Mouse (Mus musculus): ENCODE results near the gene Ovol1.

Ovol1 gene

DNA sequence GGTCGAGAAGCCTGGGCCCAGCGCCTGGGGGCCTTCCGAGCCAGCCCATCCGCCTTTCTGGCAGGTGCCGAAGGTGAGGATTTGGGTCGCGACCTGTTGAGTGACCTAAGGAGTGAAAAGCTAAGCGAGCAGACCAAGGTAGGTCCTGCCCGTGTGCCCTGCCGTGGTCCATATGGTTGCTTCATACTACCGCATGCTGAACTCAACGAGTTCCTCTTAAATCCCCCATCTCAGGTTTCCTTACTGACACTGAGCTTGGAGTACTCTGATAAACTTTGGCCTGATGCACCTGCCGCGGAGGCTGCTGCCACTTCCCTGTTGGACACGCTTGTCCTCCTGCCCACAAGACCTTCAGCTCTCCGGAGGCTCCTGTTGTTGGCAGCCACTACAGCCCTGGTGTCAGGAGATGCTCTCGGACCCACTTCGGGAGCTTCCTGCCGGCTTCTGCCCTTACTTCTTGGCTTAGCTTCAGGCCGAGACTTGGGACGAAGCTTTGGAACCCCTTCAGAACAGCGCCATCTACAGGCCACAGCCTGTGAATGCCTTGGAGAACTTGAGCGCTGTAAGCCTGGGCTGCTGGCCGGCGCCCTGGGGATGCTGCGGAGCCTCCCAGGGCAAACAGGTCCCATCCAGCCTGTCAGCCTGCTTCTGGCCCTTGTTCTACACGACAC lies 8.2 kb upstream of the Ovol1 start:
- peak; percentile 91 for DNase-seq (ENCODE audit: low read depth, low spot score)

DNA sequence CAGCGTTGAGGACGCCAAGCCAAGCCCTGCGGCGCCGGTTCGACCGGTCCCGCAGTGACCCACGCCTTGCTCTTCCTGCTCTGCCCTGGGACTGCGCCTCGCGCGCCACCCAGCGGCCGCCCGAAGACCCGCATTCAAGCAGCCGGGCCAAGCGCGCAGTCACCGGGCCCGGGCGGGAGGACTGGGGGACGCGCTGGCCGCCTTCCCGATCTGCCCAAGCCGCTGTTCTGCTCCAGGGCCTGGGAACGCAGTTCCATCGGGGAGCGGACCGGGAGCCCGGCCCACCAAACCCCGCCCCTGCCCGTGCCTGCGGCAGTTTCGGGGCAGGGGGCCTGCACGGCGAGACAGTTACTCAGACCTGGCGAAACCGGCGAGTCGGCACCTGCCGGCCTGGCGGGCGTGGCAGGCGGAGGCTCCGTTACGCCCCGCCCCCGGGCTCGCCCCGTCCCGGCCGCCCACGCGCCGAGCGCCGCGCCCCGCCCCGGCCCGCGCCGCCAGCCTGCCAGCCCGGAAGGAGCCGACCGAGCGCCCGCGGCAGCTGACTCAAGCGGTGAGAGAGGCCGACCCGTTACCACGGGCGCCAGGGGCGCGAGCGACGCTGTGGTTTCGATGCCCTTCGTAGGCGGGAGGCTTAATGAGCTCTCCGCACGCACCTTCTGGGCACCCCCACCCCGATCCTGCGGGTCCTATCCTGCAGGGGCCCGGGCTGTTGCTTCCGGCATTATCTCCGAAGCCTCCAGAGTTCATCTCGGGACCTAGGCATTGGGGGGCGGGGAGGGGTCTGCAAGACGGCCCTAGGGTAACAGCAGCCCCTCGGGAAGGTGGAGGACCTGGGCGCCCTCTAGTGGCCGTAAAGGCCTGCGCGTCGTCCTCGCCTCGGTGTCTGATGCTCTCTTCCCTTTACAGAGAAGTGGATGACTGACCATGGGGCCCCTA lies 7.4 kb upstream of the Ovol1 start, which contains the start of gene Ap5b1:
Gene Ap5b1 (plus strand): TSS at position 492 of the 936 bp plus-strand sequence.
- DNase-seq (ENCODE audit: low read depth, low spot score), result peak; percentile 96

DNA sequence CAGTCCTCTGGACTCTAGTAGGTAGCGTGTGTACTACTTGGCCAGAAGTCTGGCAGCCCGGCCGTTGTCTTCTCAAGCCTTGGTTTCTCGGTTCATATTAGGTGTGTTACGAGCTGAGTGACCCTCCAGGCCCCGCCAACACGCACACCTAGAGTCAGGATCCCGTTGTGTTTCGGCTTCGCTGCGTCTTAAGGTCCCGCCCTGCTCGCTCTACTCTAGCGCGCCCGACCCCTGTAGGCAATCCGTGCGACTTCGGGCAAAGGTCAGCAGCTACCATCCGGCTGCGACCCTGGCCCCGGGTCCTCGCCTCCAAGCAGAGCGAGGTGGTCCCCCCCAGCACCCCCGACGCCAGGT lies 6.7 kb upstream of the Ovol1 start:
- no peak for DNase-seq (ENCODE audit: low read depth, low spot score)

DNA sequence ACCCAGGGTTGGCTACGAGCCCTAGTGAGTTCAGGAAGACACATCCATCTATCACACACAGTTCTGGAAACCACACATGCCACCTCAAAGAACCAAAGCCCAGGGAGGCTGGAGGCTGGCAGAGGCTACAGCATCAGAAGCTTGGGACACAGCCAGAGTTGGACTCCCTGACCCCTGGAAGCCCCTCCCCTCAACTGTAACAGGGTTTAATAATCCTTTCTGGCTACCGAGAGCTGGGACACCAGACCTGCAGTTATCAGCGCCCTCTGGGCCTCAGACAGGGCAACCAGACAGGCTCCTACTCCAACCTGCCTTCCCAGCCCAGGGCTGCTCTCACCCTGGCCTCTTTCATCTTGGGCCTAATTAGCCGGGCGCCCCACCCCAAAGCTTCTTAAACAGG lies 5.9 kb upstream of the Ovol1 start:
- peak; percentile 22 for DNase-seq (ENCODE audit: low read depth, low spot score)

DNA sequence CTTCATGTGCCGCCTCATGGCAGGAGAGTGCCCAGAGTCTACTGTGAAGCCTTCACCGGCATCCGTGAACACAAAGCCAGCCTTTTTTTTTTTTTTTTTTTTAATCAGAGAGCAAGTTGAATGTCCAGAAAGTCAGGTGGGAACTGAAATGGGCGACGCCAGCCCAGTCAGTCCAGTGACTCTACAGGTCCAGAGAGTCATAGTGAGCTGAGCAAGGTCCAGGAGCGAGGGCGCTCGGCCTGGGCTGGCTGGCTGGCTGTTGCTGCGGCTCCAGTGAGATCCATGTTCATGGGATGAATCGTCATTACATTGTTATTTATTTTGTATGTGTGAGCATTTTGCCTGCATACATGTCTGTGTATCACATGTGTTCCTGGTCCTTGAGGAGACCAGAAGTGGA lies 2.3 kb upstream of the Ovol1 start:
- DNase-seq (ENCODE audit: low read depth, low spot score), result no peak

- DNase-seq (ENCODE audit: low read depth, low spot score), result no peak
These were observed 1.4 kb upstream of the Ovol1 start for GRCm38 (mm10) chr19:5561886-5562285.

DNA sequence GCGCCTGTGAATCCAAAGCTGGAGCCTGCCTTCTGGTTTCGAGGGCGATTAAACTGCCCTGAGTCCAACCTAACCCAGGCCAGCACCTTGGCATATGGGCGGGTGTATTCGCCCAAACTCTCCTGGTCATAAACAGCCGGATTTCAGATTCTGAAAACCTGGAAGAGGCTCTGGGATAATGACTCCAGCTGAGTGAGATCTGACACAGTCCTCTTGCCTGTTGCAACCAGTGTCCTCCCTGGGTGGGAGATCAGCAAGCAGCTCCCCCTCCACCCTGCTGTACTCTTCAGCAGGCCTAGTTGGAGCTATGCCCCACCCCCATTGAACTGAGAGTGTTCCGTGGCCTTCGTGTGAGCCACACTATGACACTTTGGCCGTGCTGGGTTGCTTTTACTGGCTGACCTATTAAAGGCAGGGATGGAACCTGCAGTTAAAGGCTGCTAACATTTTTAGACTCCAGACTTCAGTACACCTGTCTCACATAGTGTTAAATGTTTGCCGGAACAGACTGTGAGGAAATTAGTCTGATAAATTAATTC lies 875 bp upstream of the Ovol1 start:
- DNase-seq (ENCODE audit: low read depth, low spot score), result no peak

DNA sequence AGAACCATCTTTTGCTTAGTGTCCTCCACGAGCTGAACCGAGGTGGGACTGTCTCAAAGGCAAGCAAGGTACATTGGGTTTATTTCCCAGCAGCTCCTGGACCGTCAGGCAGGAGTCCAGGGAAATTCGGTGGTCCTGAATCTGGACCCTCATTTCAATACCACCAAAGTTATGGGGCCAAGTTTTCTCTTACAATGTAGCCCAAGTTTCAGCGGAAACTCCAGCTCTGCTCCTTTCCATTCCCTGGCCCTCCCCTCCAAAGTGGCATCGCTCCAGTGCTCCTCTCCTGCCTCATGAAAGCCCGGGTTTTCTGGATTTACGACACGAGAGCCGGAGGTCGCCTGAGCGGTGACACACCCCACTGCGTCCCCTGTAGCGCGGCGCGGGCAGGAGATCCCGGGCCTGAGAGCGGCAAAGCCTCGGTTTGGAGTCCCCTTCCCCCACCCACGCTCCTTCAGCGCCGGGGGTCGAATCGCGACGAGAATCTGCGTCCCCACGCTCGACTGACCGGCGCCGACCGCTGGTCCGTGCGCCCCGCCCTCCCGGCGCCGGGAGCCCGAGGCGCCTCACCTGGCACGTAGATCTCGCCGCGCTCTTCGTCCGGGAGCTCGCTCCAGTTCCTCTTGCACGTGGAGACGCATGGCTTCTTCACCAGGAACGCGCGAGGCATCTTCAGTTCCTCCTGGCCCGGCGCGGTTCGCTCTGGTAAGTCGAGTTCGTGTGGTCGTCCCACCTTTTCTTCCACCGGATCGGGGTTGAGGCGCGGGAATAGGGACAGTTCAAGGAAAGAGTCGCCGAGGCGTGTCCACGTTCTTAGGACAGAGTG lies 602 bp downstream of the Ovol1 start:
- no peak for DNase-seq (ENCODE audit: low read depth, low spot score)

DNA sequence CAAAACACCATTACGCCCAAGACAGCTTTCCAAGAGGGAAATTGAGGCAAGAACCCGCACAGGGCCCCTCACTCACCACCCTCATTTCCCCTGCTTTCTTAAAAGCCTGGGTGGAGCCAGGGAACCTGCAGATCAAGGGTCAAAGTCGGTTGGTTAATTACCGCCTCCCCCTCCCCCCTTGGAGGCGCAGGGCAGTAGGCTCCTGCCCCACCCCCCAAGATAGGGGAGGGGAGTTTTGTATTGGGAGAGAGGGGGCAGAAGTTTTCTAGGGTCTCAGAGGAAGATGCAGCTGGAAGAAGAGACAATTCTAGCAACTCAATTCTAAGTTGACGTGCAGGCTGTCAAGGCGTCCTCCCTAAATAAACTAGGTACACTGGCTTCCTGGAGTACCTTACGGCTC lies 1.2 kb downstream of the Ovol1 start:
- no peak for DNase-seq (ENCODE audit: low read depth, low spot score)

GRCm38 (mm10) chr19:5558770-5559169 lies 1.7 kb downstream of the Ovol1 start:
- DNase-seq (ENCODE audit: low read depth, low spot score), result no peak

DNA sequence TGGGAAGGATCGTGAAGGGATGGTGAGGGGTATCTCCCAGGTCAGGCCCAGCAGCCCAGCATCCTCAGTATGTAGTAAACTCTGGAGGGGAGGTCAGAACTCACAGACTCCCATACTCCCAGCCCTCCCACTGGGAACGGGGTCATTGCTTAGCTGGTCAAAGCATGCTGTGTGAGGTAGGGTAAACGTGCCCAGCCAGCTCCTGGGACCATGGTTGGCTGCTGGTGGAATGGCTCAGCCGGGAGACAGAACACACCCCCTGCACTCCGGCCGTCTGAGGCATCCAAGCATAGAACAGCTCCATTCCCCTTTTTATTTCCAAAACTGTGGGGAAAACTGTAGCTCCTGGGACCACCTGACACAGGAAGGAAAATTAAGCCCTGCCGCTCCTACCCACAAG lies 2.3 kb downstream of the Ovol1 start:
- DNase-seq (ENCODE audit: low read depth, low spot score), result no peak

DNA sequence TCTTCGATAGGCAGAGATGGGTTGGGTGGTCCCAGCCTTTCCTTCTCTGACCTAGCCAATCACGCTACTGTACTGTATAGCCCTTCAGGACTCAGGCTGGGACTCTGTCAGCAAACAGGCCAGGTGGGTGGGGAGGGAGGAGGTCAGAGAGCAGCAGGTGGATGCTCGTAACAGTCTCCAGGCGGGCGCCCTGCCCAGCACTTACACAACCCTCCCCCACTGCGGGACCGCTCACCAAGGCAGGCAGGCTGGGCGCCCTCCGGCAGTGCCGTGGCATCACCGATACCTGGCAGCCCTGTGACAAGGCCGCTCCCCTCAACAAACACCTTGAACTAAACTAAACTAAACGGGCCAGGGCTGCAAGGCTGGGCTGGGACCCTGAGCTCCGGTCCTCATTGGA lies 6.2 kb downstream of the Ovol1 start:
- no peak for DNase-seq (ENCODE audit: low read depth, low spot score)

DNA sequence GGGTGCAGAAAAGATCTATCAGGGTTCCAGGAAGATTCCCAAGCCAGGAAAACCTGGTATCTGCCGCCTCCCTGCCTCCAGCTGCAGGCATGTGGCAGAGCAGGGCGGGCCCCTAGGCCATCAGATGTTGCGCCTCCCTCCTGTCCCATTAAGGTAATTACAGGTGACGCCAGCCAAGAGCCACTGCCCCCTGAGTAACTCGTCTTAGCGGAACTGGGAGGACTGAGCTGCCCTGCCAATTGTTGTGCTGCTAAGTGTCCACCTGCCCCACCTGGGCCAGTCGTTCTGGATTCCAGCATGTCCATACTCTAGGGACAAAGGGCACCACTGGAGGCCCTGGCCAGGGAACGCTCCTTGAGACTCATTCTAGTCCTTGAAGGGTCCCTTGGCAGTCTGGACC lies 6.6 kb downstream of the Ovol1 start:
- no peak for DNase-seq (ENCODE audit: low read depth, low spot score)

GRCm38 (mm10) chr19:5547471-5548056 lies 12.9 kb downstream of the Ovol1 start:
- DNase-seq (ENCODE audit: low read depth, low spot score), result peak; percentile 19

- DNase-seq (ENCODE audit: low read depth, low spot score), result no peak
These were observed 16.4 kb downstream of the Ovol1 start for GRCm38 (mm10) chr19:5544031-5544430.

DNA sequence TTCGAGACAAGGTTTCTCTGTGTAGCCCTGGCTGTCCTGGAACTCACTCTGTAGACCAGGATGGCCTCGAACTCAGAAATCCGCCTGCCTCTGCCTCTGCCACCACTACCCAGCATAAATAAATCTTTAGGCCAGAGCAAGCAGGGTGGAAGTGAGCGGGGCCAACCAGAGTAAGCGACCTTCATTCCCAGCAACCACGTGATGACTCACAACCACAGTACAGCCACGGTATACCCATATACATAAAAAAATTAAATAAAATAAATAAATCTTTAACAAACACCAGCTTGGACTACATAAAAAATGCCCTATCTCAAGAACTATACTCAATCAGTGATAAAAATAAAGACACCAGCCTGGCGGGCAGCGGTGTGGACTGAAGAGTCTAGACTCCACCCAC lies 17.1 kb downstream of the Ovol1 start:
- DNase-seq (ENCODE audit: low read depth, low spot score), result no peak

- no peak for DNase-seq (ENCODE audit: low read depth, low spot score)
These were observed 21.7 kb downstream of the Ovol1 start for GRCm38 (mm10) chr19:5538786-5539185.

GRCm38 (mm10) chr19:5532520-5532919 lies 27.9 kb downstream of the Ovol1 start:
- no peak for DNase-seq (ENCODE audit: low read depth, low spot score)

DNA sequence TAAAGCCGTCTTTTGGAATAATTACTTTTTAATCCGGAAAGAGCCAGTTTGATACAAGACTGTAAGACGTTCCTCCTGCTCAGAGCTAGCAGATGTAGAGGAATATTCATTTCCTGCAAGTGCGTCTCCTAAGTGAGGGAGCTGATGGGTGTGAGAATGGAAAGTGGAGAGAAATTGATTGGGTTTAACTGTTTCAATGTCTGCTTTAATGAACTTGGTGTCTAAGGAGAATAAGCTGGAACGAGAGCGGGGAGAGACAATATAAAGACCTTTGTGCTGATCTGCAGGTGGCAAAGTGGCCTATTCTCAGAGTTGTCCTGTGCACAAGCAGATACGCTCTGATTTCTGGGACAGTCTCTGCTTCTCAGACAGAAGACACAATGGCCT lies 30.3 kb downstream of the Ovol1 start:
- DNase-seq (ENCODE audit: low read depth, low spot score), result no peak

DNA sequence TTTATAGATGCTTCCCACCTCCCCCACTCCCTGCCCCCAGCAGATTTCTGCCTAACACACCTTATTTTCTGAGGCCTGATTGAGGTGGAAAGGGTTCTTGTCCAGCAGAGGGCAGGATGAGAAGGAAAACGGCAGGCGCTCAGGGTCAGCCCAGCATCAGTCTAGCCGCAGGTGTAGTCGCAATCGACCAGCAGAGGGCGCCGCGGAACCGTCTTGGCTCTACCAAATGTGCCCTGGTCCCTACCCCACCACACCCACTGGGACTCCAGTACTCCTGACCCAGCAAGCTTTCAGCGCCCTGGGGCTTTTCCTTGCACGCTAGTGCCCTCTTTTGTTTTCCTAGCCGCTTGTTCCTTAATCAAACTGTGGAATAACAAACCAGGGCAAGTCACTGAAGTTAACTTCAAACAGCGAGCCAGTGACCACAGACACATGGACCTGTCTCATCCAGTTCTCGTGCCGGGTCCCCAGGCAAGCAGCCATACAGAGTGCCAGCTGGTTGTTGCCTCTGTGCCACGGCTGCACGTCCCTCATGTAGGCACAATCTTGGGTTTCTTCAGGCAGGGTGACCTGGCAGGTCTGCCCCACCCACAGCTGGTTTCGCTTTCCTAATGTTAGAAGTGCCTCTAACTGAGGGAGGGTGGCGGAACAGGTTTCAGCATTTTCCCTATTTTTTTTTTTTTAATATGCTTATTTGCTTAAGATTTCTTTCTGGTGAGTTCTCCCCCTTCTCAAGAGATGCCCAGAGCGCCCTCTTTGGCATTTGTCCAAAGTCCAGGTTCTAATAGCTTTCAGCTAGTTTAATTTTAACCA lies 30.9 kb downstream of the Ovol1 start:
- peak; percentile 95 for DNase-seq (ENCODE audit: low read depth, low spot score)

DNA sequence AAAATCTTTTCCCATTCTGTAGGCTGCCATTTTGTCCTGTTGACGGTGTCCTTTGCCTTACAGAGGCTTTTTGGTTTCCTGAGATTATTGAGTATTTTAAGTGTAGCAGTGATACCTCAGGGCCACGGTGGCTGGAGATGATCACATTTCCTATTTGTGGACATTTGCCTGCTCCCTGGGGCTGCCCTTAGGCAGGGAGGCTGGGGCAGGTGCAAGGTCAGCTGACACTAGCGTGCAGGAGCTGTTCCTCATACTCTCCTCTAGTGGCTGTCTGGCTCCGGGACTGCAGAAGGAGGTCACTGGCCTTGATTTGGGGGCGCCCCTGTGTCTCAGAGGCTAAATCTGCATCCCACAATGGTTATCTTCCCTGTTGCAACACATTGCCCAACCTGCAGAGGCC lies 35.2 kb downstream of the Ovol1 start:
- peak; percentile 70 for DNase-seq (ENCODE audit: low read depth, low spot score)

All from A20 (cell line).